ENCODE assay signal across 7 mouse cellular contexts in genomic region chr10:29313905-29314304, GRCm38 (mm10). TPM values are rescaled to one million over a fixed set of nuclear protein-coding genes. Genes with fewer than 3 reads are reported as not detected.
DNase-seq lines count a peak whose midpoint lies in the region; ATAC-seq and TF ChIP-seq lines count a peak whose summit lies in the region.

No protein-coding gene starts in this region.

- peak overlapping the region; percentile 85 for H3K27ac ChIP-seq in testis, adult 2 months (ENCODE audit: control insufficient read depth, insufficient read depth, low read depth, low read length)
- H3K27ac ChIP-seq in embryonic facial prominence, embryonic 15.5 days (replicated peaks): no peak overlapping the region
- no peak overlapping the region for H3K27ac ChIP-seq in limb, embryonic 12.5 days
- no peak overlapping the region for H3K27ac ChIP-seq in stomach, embryonic 15.5 days

- WGBS in embryonic facial prominence, embryonic 15.5 days: 30% methylated on average over 5 of the region's 5 CpGs
- WGBS in limb, embryonic 12.5 days: 44% methylated on average over 5 of the region's 5 CpGs
- WGBS in stomach, embryonic 15.5 days: 37% methylated on average over 5 of the region's 5 CpGs

- H3K9ac ChIP-seq in embryonic facial prominence, embryonic 15.5 days: no peak overlapping the region
- H3K9ac ChIP-seq in limb, embryonic 12.5 days (replicated peaks): no peak overlapping the region; the same call in 1 of the 2 replicates
- no peak overlapping the region for H3K9ac ChIP-seq in stomach, embryonic 15.5 days

- H3K9me3 ChIP-seq in embryonic facial prominence, embryonic 15.5 days (replicated peaks): no peaks in the 10 kb centered on the region
- H3K9me3 ChIP-seq in limb, embryonic 12.5 days: no peaks in the 10 kb centered on the region
- H3K9me3 ChIP-seq in stomach, embryonic 15.5 days: no peaks in the 10 kb centered on the region

- H3K4me1 ChIP-seq in testis, adult 2 months (ENCODE audit: control insufficient read depth, insufficient read depth, low read length): peaks cover 2% of the 10 kb centered on the region; the same call in 1 of the 2 replicates
- no peaks in the 10 kb centered on the region for H3K4me1 ChIP-seq in embryonic facial prominence, embryonic 15.5 days
- H3K4me1 ChIP-seq in limb, embryonic 12.5 days (replicated peaks): no peaks in the 10 kb centered on the region
- H3K4me1 ChIP-seq in stomach, embryonic 15.5 days: no peaks in the 10 kb centered on the region

- TF ChIP-seq CTCF in testis, adult 2 months (IDR thresholded peaks at IDR 0.05; ENCODE audit: control insufficient read depth, insufficient read depth, insufficient replicate concordance, low read depth, low read length): no peak

- no peaks in the 10 kb centered on the region for H3K27me3 ChIP-seq in testis, adult 2 months (ENCODE audit: control insufficient read depth, insufficient read depth, low read length)
- H3K27me3 ChIP-seq in embryonic facial prominence, embryonic 15.5 days: no peaks in the 10 kb centered on the region
- H3K27me3 ChIP-seq in limb, embryonic 12.5 days: no peaks in the 10 kb centered on the region
- H3K27me3 ChIP-seq in stomach, embryonic 15.5 days (replicated peaks): no peaks in the 10 kb centered on the region

- no peak for ATAC-seq in embryonic facial prominence, embryonic 15.5 days (ENCODE audit: insufficient number of reproducible peaks, low FRiP score, low TSS enrichment, low read depth)
- ATAC-seq in limb, embryonic 12.5 days (ENCODE audit: insufficient number of reproducible peaks, insufficient read depth, low FRiP score, low TSS enrichment, low read depth): no peak
- no peak for ATAC-seq in stomach, embryonic 15.5 days (ENCODE audit: insufficient read depth, low FRiP score, low read depth)

- no peak for TF ChIP-seq POLR2A in testis, adult 2 months (IDR thresholded peaks at IDR 0.05; ENCODE audit: control insufficient read depth, low read depth, low read length)

- H3K4me3 ChIP-seq in testis, adult 2 months (ENCODE audit: control insufficient read depth, low read depth, low read length): peak overlapping the region; percentile 90; the same call in 1 of the 2 replicates
- H3K4me3 ChIP-seq in embryonic facial prominence, embryonic 15.5 days (replicated peaks): peak overlapping the region; percentile 76
- peak overlapping the region; percentile 66 for H3K4me3 ChIP-seq in limb, embryonic 12.5 days (replicated peaks)
- H3K4me3 ChIP-seq in stomach, embryonic 15.5 days (replicated peaks): peak overlapping the region; percentile 79

- peak overlapping the region; percentile 65 for H3K4me2 ChIP-seq in embryonic facial prominence, embryonic 15.5 days (replicated peaks)
- H3K4me2 ChIP-seq in limb, embryonic 12.5 days: peak overlapping the region; percentile 51
- peak overlapping the region; percentile 66 for H3K4me2 ChIP-seq in stomach, embryonic 15.5 days

- no peak for DNase-seq in testis, postnatal 10 days (ENCODE audit: low spot score)
- no peak for DNase-seq in layer of hippocampus, adult 18-20 months (ENCODE audit: low spot score in 2 of 2)
- DNase-seq in adrenal gland, postnatal 36 days: no peak

- H3K36me3 ChIP-seq in testis, adult 2 months (ENCODE audit: control insufficient read depth, insufficient read depth, low read length): no peaks in the 10 kb centered on the region
- no peaks in the 10 kb centered on the region for H3K36me3 ChIP-seq in embryonic facial prominence, embryonic 15.5 days
- H3K36me3 ChIP-seq in limb, embryonic 12.5 days: no peaks in the 10 kb centered on the region
- H3K36me3 ChIP-seq in stomach, embryonic 15.5 days: no peaks in the 10 kb centered on the region

RNA-seq across cellular contexts. Expression of gene Echdc1, which starts 0.9 kb away (rescaled TPM):
- 10.0 and 14.0 TPM in 2 replicates for polyA plus RNA-seq in testis, adult 2 months (2012; rRNA removed)
- polyA plus RNA-seq in embryonic facial prominence, embryonic 15.5 days (2015; fragmentation: Nextera tagmentation; extraction: Ambion mirVana): 26.9 and 28.1 TPM in 2 replicates
- 17.4 and 18.4 TPM in 2 replicates for polyA plus RNA-seq in limb, embryonic 12.5 days (2016; fragmentation: Nextera tagmentation; extraction: Ambion mirVana)
- polyA plus RNA-seq in stomach, embryonic 15.5 days (2015; fragmentation: Nextera tagmentation; extraction: Ambion mirVana): 35.8 and 36.2 TPM in 2 replicates
- 10 to 100 TPM; 32.8 to 35.3 TPM for total RNA-seq in layer of hippocampus, adult 18-20 months (2021)
- total RNA-seq in adrenal gland, postnatal 36 days (2021): 100 to 1,000 TPM; 131 to 149 TPM

RNA-seq across cellular contexts. Expression of gene Rnf146, which starts 48.3 kb away (rescaled TPM):
- polyA plus RNA-seq in testis, adult 2 months (2012; rRNA removed): 32.6 and 44.1 TPM in 2 replicates
- polyA plus RNA-seq in embryonic facial prominence, embryonic 15.5 days (2015; fragmentation: Nextera tagmentation; extraction: Ambion mirVana): 50.5 and 56.0 TPM in 2 replicates
- 54.3 and 56.3 TPM in 2 replicates for polyA plus RNA-seq in limb, embryonic 12.5 days (2016; fragmentation: Nextera tagmentation; extraction: Ambion mirVana)
- polyA plus RNA-seq in stomach, embryonic 15.5 days (2015; fragmentation: Nextera tagmentation; extraction: Ambion mirVana): 46.8 and 49.2 TPM in 2 replicates
- total RNA-seq in layer of hippocampus, adult 18-20 months (2021): 100 to 1,000 TPM; 100 to 111 TPM
- total RNA-seq in adrenal gland, postnatal 36 days (2021): 10 to 100 TPM; 52.0 to 52.3 TPM
